Mouse (Mus musculus): ENCODE results near the gene Tkfc. TPM values are rescaled to one million over a fixed set of nuclear protein-coding genes. Genes with fewer than 3 reads are reported as not detected.

The Tkfc gene
- polyA plus RNA-seq, 1 experiment: 16.7 TPM

GRCm38 (mm10) chr19:10605901-10606622 lies 608 bp upstream of the Tkfc start:
- H3K4me2 ChIP-seq (ENCODE audit: low read depth): peak overlapping the region; percentile 89
- TF ChIP-seq POLR2A (IDR thresholded peaks at IDR 0.05; ENCODE audit: insufficient read length, low read depth): peak; percentile 29
- TF ChIP-seq SRF (IDR thresholded peaks at IDR 0.05; ENCODE audit: control insufficient read depth, insufficient read length, low read depth): no peak
- H3K27me3 ChIP-seq (ENCODE audit: control insufficient read depth, insufficient read depth, insufficient read length): no peaks in the 10 kb centered on the region
- H3K4me3 ChIP-seq: peak overlapping the region; percentile 87
- H3ac ChIP-seq (ENCODE audit: control insufficient read depth, insufficient read length): peak overlapping the region; percentile 71
- H3K79me2 ChIP-seq (ENCODE audit: control insufficient read depth, insufficient read depth): peaks cover 55% of the 10 kb centered on the region
- H3K36me3 ChIP-seq (ENCODE audit: control insufficient read depth, insufficient read depth): peaks cover 24% of the 10 kb centered on the region

GRCm38 (mm10) chr19:10604534-10604933 lies 920 bp downstream of the Tkfc start:
- Histone ChIP-seq H3K4me2 (ENCODE audit: low read depth) (peak overlapping the region; percentile 92), H3K36me3 (ENCODE audit: control insufficient read depth, insufficient read depth) (peaks cover 12% of the 10 kb centered on the region), H3ac (ENCODE audit: control insufficient read depth, insufficient read length) (peak overlapping the region; percentile 71), H3K27me3 (ENCODE audit: control insufficient read depth, insufficient read depth, insufficient read length) (no peaks in the 10 kb centered on the region), H3K4me3 (peak overlapping the region; percentile 87), H3K79me2 (ENCODE audit: control insufficient read depth, insufficient read depth) (peaks cover 41% of the 10 kb centered on the region)
- no peak for TF ChIP-seq USF1 (IDR thresholded peaks at IDR 0.05; ENCODE audit: low read depth)
- no peak for TF ChIP-seq TCF3 (IDR thresholded peaks at IDR 0.05; ENCODE audit: insufficient read length, low read depth)
- TF ChIP-seq MYOD1 (IDR thresholded peaks at IDR 0.05; ENCODE audit: control insufficient read depth in 1 of 3, insufficient read length in 2 of 3, low read depth in 2 of 3): no peak
- TF ChIP-seq POLR2AphosphoS2 (IDR thresholded peaks at IDR 0.05; ENCODE audit: insufficient read length, low read depth): no peak
- TF ChIP-seq MYOG (IDR thresholded peaks at IDR 0.05; ENCODE audit: control insufficient read depth in 1 of 3, insufficient read depth in 1 of 3, insufficient read length in 2 of 3, low read depth in 2 of 3): no peak
- TF ChIP-seq MAX (IDR thresholded peaks at IDR 0.05; ENCODE audit: low read depth): no peak
- no peak for TF ChIP-seq CEBPB (IDR thresholded peaks at IDR 0.05; ENCODE audit: insufficient read depth, poor library complexity, severe bottlenecking)
- TF ChIP-seq SRF (IDR thresholded peaks at IDR 0.05; ENCODE audit: control insufficient read depth, insufficient read length, low read depth): no peak
- TF ChIP-seq REST (IDR thresholded peaks at IDR 0.05; ENCODE audit: insufficient read depth, insufficient read length): no peak
- TF ChIP-seq TCF12 (IDR thresholded peaks at IDR 0.05; ENCODE audit: insufficient read depth, poor library complexity, severe bottlenecking): no peak

GRCm38 (mm10) chr19:10603660-10604523 lies 1.6 kb downstream of the Tkfc start:
- peak overlapping the region; percentile 92 for H3K4me2 ChIP-seq (ENCODE audit: low read depth)
- TF ChIP-seq E2F4 (IDR thresholded peaks at IDR 0.05; ENCODE audit: insufficient read depth) (no peak), POLR2A (IDR thresholded peaks at IDR 0.05; ENCODE audit: insufficient read length, low read depth) (no peak), TCF3 (IDR thresholded peaks at IDR 0.05; ENCODE audit: insufficient read length, low read depth) (no peak), POLR2AphosphoS2 (IDR thresholded peaks at IDR 0.05; ENCODE audit: insufficient read length, low read depth) (no peak), MYOD1 (IDR thresholded peaks at IDR 0.05; ENCODE audit: control insufficient read depth in 1 of 3, insufficient read length in 2 of 3, low read depth in 2 of 3) (no peak), REST (IDR thresholded peaks at IDR 0.05; ENCODE audit: insufficient read depth, insufficient read length) (no peak), TCF12 (IDR thresholded peaks at IDR 0.05; ENCODE audit: insufficient read depth, poor library complexity, severe bottlenecking) (no peak)
- H3K27me3 ChIP-seq (ENCODE audit: control insufficient read depth, insufficient read depth, insufficient read length): no peaks in the 10 kb centered on the region
- peak overlapping the region; percentile 71 for H3ac ChIP-seq (ENCODE audit: control insufficient read depth, insufficient read length)
- H3K36me3 ChIP-seq (ENCODE audit: control insufficient read depth, insufficient read depth): peaks cover 12% of the 10 kb centered on the region
- peaks cover 35% of the 10 kb centered on the region for H3K79me2 ChIP-seq (ENCODE audit: control insufficient read depth, insufficient read depth)
- H3K4me3 ChIP-seq: peak overlapping the region; percentile 87

GRCm38 (mm10) chr19:10602787-10603186 lies 2.7 kb downstream of the Tkfc start:
- H3K4me3 ChIP-seq: peak overlapping the region; percentile 2
- H3K36me3 ChIP-seq (ENCODE audit: control insufficient read depth, insufficient read depth): peaks cover under 1% of the 10 kb centered on the region
- H3K4me2 ChIP-seq (ENCODE audit: low read depth): peak overlapping the region; percentile 95
- H3K79me2 ChIP-seq (ENCODE audit: control insufficient read depth, insufficient read depth): peaks cover 24% of the 10 kb centered on the region
- no peaks in the 10 kb centered on the region for H3K27me3 ChIP-seq (ENCODE audit: control insufficient read depth, insufficient read depth, insufficient read length)
- H3ac ChIP-seq (ENCODE audit: control insufficient read depth, insufficient read length): no peak overlapping the region
- TF ChIP-seq POLR2AphosphoS2 (IDR thresholded peaks at IDR 0.05; ENCODE audit: insufficient read length, low read depth): peak; percentile 35
- TF ChIP-seq MAX (IDR thresholded peaks at IDR 0.05; ENCODE audit: low read depth): no peak

GRCm38 (mm10) chr19:10602247-10602769 lies 3.1 kb downstream of the Tkfc start:
- Histone ChIP-seq H3K4me2 (ENCODE audit: low read depth) (peak overlapping the region; percentile 95), H3K4me3 (peak overlapping the region; percentile 2), H3ac (ENCODE audit: control insufficient read depth, insufficient read length) (no peak overlapping the region), H3K27me3 (ENCODE audit: control insufficient read depth, insufficient read depth, insufficient read length) (no peaks in the 10 kb centered on the region), H3K79me2 (ENCODE audit: control insufficient read depth, insufficient read depth) (peaks cover 19% of the 10 kb centered on the region), H3K36me3 (ENCODE audit: control insufficient read depth, insufficient read depth) (no peaks in the 10 kb centered on the region)
- TF ChIP-seq MYOD1 (IDR thresholded peaks at IDR 0.05; ENCODE audit: control insufficient read depth in 1 of 3, insufficient read length in 2 of 3, low read depth in 2 of 3): no peak
- TF ChIP-seq REST (IDR thresholded peaks at IDR 0.05; ENCODE audit: insufficient read depth, insufficient read length): no peak
- TF ChIP-seq SRF (IDR thresholded peaks at IDR 0.05; ENCODE audit: control insufficient read depth, insufficient read length, low read depth): no peak
- peak; percentile 41; the same call in 1 of the 2 replicates for TF ChIP-seq CEBPB (IDR thresholded peaks at IDR 0.05; ENCODE audit: insufficient read depth, poor library complexity, severe bottlenecking)
- no peak for TF ChIP-seq TCF12 (IDR thresholded peaks at IDR 0.05; ENCODE audit: insufficient read depth, poor library complexity, severe bottlenecking)
- TF ChIP-seq TCF3 (IDR thresholded peaks at IDR 0.05; ENCODE audit: insufficient read length, low read depth): no peak

Data from myocyte (in vitro differentiated cells).